Mouse (Mus musculus): Measurements from ENCODE around the gene Slpi. TPM values are rescaled to one million over a fixed set of nuclear protein-coding genes. Genes with fewer than 3 reads are reported as not detected.

Slpi gene
- total and polyA plus RNA-seq, 3 experiments, result not detected

DNA sequence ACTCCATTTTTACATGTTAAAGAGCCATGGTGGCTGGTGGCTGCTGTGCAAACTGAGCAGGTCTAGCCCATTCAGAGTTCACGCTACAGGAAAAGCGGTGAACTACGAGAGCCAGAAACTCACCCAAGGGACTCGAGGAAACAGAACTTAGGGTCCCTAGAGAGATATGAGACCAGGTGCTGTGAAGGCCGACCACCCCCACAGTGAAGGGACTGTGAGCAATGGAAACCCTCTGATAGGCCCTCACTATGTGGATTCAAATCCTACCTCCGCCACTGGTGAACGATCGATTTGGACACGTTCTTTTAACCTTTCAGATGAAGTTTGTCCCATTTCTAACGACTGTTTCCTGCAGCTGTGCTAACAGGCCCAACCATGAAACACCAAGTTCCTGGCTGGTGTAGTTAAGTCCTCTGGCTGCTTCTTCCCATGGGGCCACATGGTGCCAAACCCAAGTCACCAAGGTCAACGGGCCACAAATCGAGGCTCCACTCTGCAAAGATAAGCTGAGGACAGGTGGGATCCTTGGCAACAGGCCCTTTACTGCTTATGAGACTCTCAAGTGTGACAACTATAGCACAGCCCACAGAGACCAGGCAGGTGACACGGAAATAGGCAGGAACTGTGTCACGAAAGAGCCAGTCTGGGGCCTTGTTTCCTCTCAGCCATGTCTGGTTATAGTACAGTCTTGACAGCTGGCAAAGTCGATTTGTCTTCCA lies 33.9 kb upstream of the Slpi start:
- Histone ChIP-seq H3K9me3 (replicated peaks; ENCODE audit: insufficient read depth, low read length) (no peaks in the 10 kb centered on the region), H3K79me2 (ENCODE audit: control insufficient read depth, insufficient read depth, low read length, poor library complexity) (no peaks in the 10 kb centered on the region), H3K36me3 (ENCODE audit: control insufficient read depth in 1 of 2, insufficient read depth in 2 of 2, low read length in 2 of 2) (no peaks in the 10 kb centered on the region), H3K9ac (ENCODE audit: control insufficient read depth, low read depth, low read length, poor library complexity, severe bottlenecking) (no peak overlapping the region), H3K27ac (ENCODE audit: control insufficient read depth, low read depth, low read length) (no peak overlapping the region), H3K27me3 (ENCODE audit: control insufficient read depth in 1 of 2, insufficient read depth in 2 of 2, low read length in 2 of 2) (peaks cover 0 to 6% of the 10 kb centered on the region in 2 experiments; a peak in 3 of 4 replicates), H3K4me1 (ENCODE audit: control insufficient read depth in 1 of 2, insufficient read depth in 2 of 2, low read length in 2 of 2) (no peaks in the 10 kb centered on the region), H3K4me3 (ENCODE audit: control insufficient read depth in 1 of 2, insufficient read depth in 1 of 2, low read depth in 2 of 2, low read length in 2 of 2) (no peak overlapping the region)
- no peak for TF ChIP-seq BHLHE40 (IDR thresholded peaks at IDR 0.05; ENCODE audit: borderline replicate concordance, low read depth, low read length)
- TF ChIP-seq E2F4 (IDR thresholded peaks at IDR 0.05; ENCODE audit: borderline replicate concordance, low read depth, low read length), result no peak
- no peak for TF ChIP-seq GATA1 (IDR thresholded peaks at IDR 0.05; ENCODE audit: low read depth, low read length)
- no peak for TF ChIP-seq CHD1 (IDR thresholded peaks at IDR 0.05; ENCODE audit: low read depth, low read length)
- no peak for TF ChIP-seq SMC3 (IDR thresholded peaks at IDR 0.05; ENCODE audit: low read depth, low read length)
- TF ChIP-seq HCFC1 (IDR thresholded peaks at IDR 0.05; ENCODE audit: low read depth, low read length), result no peak
- no peak for TF ChIP-seq ZKSCAN1 (IDR thresholded peaks at IDR 0.05; ENCODE audit: low read depth, low read length)
- TF ChIP-seq TAL1 (IDR thresholded peaks at IDR 0.05; ENCODE audit: low read length), result no peak
- TF ChIP-seq MEF2A (IDR thresholded peaks at IDR 0.05; ENCODE audit: extremely low read depth, insufficient replicate concordance, low read depth, low read length, poor library complexity, severe bottlenecking), result no peak
- TF ChIP-seq ETS1 (IDR thresholded peaks at IDR 0.05; ENCODE audit: low read depth, low read length), result no peak
- no peak for DNase-seq (ENCODE audit: low read depth, low spot score)

DNA sequence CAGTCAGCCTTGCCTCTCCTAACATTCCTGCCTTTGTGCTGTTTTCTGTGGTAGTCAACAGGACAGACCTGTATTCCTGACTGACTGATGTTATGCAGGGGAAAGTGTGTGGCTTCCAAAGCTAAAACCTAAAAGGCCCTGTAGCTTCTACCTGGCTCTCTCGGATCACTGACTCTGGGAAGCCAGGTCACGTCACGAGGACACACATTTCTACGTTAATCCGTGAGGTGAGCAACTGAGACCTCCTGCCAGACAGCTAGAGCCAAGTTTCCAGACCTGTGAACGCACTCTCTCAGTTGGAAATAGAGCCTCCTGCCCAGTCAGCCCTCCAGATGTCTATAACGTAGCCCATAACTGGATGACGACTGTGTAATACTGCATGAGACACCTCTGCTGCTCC lies 33.1 kb upstream of the Slpi start:
- no peak for DNase-seq (ENCODE audit: low read depth, low spot score)
- peaks cover 0 to 4% of the 10 kb centered on the region in 2 experiments; a peak in 3 of 4 replicates for H3K27me3 ChIP-seq (ENCODE audit: control insufficient read depth in 1 of 2, insufficient read depth in 2 of 2, low read length in 2 of 2)
- no peaks in the 10 kb centered on the region for H3K4me1 ChIP-seq (ENCODE audit: control insufficient read depth in 1 of 2, insufficient read depth in 2 of 2, low read length in 2 of 2)
- no peaks in the 10 kb centered on the region for H3K9me3 ChIP-seq (replicated peaks; ENCODE audit: insufficient read depth, low read length)
- H3K27ac ChIP-seq (ENCODE audit: control insufficient read depth, low read depth, low read length), result no peak overlapping the region
- H3K79me2 ChIP-seq (ENCODE audit: control insufficient read depth, insufficient read depth, low read length, poor library complexity), result no peaks in the 10 kb centered on the region
- no peak overlapping the region for H3K9ac ChIP-seq (ENCODE audit: control insufficient read depth, low read depth, low read length, poor library complexity, severe bottlenecking)
- no peak overlapping the region for H3K4me3 ChIP-seq (ENCODE audit: control insufficient read depth in 1 of 2, insufficient read depth in 1 of 2, low read depth in 2 of 2, low read length in 2 of 2)
- TF ChIP-seq CHD1 (IDR thresholded peaks at IDR 0.05; ENCODE audit: low read depth, low read length), result no peak
- no peak for TF ChIP-seq ETS1 (IDR thresholded peaks at IDR 0.05; ENCODE audit: low read depth, low read length)
- H3K36me3 ChIP-seq (ENCODE audit: control insufficient read depth in 1 of 2, insufficient read depth in 2 of 2, low read length in 2 of 2), result no peaks in the 10 kb centered on the region

DNA sequence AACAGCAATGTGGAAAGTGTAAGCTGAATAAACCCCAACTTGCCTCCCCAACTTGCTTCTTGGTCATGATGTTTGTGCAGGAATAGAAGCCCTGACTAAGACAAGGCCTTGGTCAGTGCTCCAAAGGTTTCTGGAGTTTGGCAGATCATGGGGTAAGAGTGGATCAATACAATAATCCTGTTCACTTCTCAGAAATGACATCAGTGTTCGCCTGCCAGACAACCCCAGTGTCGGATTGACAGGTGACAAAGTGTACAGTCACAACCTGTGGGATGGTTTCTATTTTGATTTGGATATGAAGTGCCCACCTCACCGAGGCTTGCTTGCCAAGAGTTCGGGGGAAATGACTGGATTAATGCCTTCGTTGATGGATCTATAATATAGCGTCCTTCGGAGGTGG lies 32.4 kb upstream of the Slpi start:
- no peak overlapping the region for H3K27ac ChIP-seq (ENCODE audit: control insufficient read depth, low read depth, low read length)
- TF ChIP-seq ZNF384 (IDR thresholded peaks at IDR 0.05; ENCODE audit: low read depth, low read length), result no peak
- no peak for TF ChIP-seq JUND (IDR thresholded peaks at IDR 0.05; ENCODE audit: low read depth, low read length)
- TF ChIP-seq E2F4 (IDR thresholded peaks at IDR 0.05; ENCODE audit: borderline replicate concordance, low read depth, low read length), result no peak
- TF ChIP-seq POLR2AphosphoS2 (IDR thresholded peaks at IDR 0.05; ENCODE audit: low read length), result no peak
- TF ChIP-seq MAZ (IDR thresholded peaks at IDR 0.05; ENCODE audit: low read depth, low read length), result no peak
- TF ChIP-seq TAL1 (IDR thresholded peaks at IDR 0.05; ENCODE audit: low read length), result no peak
- no peak for TF ChIP-seq CHD1 (IDR thresholded peaks at IDR 0.05; ENCODE audit: low read depth, low read length)
- no peak for TF ChIP-seq TBP (IDR thresholded peaks at IDR 0.05; ENCODE audit: low read depth, low read length)
- TF ChIP-seq POLR2A (IDR thresholded peaks at IDR 0.05; ENCODE audit: control insufficient read depth in 1 of 2, insufficient read depth in 1 of 2, low read depth in 1 of 2, low read length in 2 of 2, poor library complexity in 1 of 2), result no peak
- TF ChIP-seq POLR2AphosphoS5 (IDR thresholded peaks at IDR 0.05; ENCODE audit: borderline replicate concordance, low read depth, low read length), result no peak
- TF ChIP-seq ELF1 (IDR thresholded peaks at IDR 0.05; ENCODE audit: low read depth, low read length), result no peak
- TF ChIP-seq NELFE (IDR thresholded peaks at IDR 0.05; ENCODE audit: low read depth, low read length), result no peak
- TF ChIP-seq MYB (IDR thresholded peaks at IDR 0.05; ENCODE audit: low read depth, low read length), result no peak
- TF ChIP-seq CTCF (IDR thresholded peaks at IDR 0.05 in 2 of 3, conservative IDR thresholded peaks at IDR 0.05 in 1 of 3; ENCODE audit: control insufficient read depth in 1 of 3, insufficient read depth in 1 of 3, low read depth in 2 of 3, low read length in 3 of 3, poor library complexity in 1 of 3, severe bottlenecking in 1 of 3), result no peak
- no peak for TF ChIP-seq CHD2 (IDR thresholded peaks at IDR 0.05; ENCODE audit: low read length)
- no peak for TF ChIP-seq MYC (IDR thresholded peaks at IDR 0.05; ENCODE audit: low read depth, low read length)
- no peak for TF ChIP-seq USF2 (IDR thresholded peaks at IDR 0.05; ENCODE audit: borderline replicate concordance in 1 of 2, insufficient read depth in 1 of 2, low read depth in 1 of 2, low read length in 2 of 2)
- DNase-seq (ENCODE audit: low read depth, low spot score), result no peak
- no peak overlapping the region for H3K9ac ChIP-seq (ENCODE audit: control insufficient read depth, low read depth, low read length, poor library complexity, severe bottlenecking)
- H3K4me3 ChIP-seq (ENCODE audit: control insufficient read depth in 1 of 2, insufficient read depth in 1 of 2, low read depth in 2 of 2, low read length in 2 of 2), result no peak overlapping the region
- H3K4me1 ChIP-seq (ENCODE audit: control insufficient read depth in 1 of 2, insufficient read depth in 2 of 2, low read length in 2 of 2), result no peaks in the 10 kb centered on the region
- H3K36me3 ChIP-seq (ENCODE audit: control insufficient read depth in 1 of 2, insufficient read depth in 2 of 2, low read length in 2 of 2), result no peaks in the 10 kb centered on the region
- H3K9me3 ChIP-seq (replicated peaks; ENCODE audit: insufficient read depth, low read length), result no peaks in the 10 kb centered on the region
- no peaks in the 10 kb centered on the region for H3K79me2 ChIP-seq (ENCODE audit: control insufficient read depth, insufficient read depth, low read length, poor library complexity)
- peaks cover 0 to 1% of the 10 kb centered on the region in 2 experiments; a peak in 3 of 4 replicates for H3K27me3 ChIP-seq (ENCODE audit: control insufficient read depth in 1 of 2, insufficient read depth in 2 of 2, low read length in 2 of 2)

All from MEL (cell line).